Mouse (Mus musculus) megakaryocyte, embryonic 14.5 days (primary cell): Measurements from ENCODE around the gene Derl2.

ENCODE experiments used
- FLI1 ChIP-seq: IDR thresholded peaks from 2 replicates; pipeline ENCODE4 v1.6.1; 2012; ENCODE audit warnings: low read length, inconsistent platforms, mixed read lengths
- GATA1 ChIP-seq: IDR thresholded peaks from 3 replicates; pipeline ENCODE4 v1.6.1; 2012; ENCODE audit warnings: mixed read lengths, low read length, inconsistent platforms, borderline replicate concordance

DNA sequence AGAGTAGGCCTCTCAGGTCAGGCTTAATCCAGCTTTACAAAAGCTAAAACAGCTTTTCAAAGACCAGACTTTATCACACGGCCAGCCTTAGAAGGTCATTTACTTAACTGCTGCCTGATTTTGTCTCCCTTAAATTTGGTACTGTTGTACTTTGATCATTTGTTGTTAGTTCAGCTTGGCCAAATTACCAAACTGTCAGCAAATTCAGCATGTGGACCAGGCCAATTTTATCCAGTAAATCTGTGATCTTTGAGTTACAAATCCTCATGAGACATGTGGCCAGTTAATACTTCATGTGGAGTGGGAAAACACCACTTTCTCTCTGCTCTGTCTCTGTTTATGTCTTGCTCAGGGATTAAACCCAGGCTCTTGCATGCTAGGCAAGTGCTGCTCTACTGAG is 47.1 kb downstream of the Derl2 start:
- TF ChIP-seq GATA1 (no peak), FLI1 (no peak)
